In the genomic region with DNA sequence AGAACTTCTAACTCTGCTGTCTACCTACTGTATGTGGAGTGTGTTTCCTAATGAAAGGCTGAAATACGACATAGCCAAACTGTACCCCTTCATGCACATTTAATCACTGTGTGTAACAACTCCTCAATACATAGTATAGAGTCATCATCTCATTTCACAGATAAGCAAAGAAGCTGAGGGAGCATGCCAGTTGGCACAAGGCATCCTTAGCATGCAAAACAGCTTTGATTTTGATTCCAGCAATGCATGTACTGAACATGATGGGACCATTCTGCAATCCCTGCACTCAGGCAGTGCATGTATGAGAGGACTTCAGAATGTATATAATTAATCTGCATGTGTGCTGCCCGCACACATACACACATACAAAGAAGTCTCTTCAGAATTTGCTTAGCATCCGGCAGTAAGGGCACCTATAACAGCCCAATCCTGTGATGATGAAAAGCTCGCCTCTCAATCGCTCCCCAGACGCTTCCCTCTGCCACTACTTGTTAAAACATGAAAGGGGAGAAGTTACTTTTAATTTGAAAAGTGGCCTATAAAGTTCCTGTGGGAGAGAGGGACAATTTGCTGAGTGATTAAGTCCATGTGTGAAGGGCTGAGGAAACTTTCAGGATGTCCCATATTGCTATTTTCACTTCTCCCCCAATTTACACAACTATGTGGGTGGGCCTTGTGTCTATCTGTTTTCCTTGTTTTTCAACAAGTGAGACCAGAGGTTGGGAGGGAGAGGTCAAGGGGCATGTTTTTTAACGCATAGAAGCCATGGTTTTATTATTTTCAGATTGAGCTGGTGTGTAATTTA, we compare ENCODE assay signal across 27 mouse cellular contexts.
DNase-seq lines count a peak whose midpoint lies in the region; ATAC-seq and TF ChIP-seq lines count a peak whose summit lies in the region.
"Had no signal": no experiment of that assay in that cellular context is flagged by ENCODE, and none has a peak within 500 bp of the region (broad histone marks: within the 10 kb centered on the region; RNA-seq: fewer than 3 reads in every experiment).

No protein-coding gene starts in this region.

- no peak overlapping the region for H3K4me2 ChIP-seq in forebrain, embryonic 14.5 days (ENCODE audit: low read length)
- H3K4me2 ChIP-seq in lung, embryonic 14.5 days = no peak overlapping the region
- H3K4me2 ChIP-seq: embryonic facial prominence, embryonic 12.5 days; forebrain, embryonic 13.5 days; limb, embryonic 13.5 days; liver, embryonic 13.5 days; lung, embryonic 15.5 days; midbrain, embryonic 15.5 days; neural tube, embryonic 13.5 days; stomach, embryonic 15.5 days had no signal

- H3K4me1 ChIP-seq in forebrain, embryonic 14.5 days (ENCODE audit: control insufficient read depth, insufficient read depth, low read length) = no peaks in the 10 kb centered on the region
- peaks cover 10% of the 10 kb centered on the region for H3K4me1 ChIP-seq in forebrain, embryonic 10.5 days
- no peaks in the 10 kb centered on the region for H3K4me1 ChIP-seq in lung, embryonic 14.5 days (ENCODE audit: insufficient read depth)
- peaks cover 25% of the 10 kb centered on the region for H3K4me1 ChIP-seq in limb, embryonic 10.5 days
- H3K4me1 ChIP-seq: heart, embryonic 10.5 days; liver, embryonic 13.5 days; lung, embryonic 15.5 days; midbrain, embryonic 15.5 days; stomach, embryonic 15.5 days had no signal

- WGBS in forebrain, embryonic 14.5 days = 62% methylated on average over 7 of the region's 7 CpGs
- 72% methylated on average over 7 of the region's 7 CpGs for WGBS in forebrain, embryonic 10.5 days
- WGBS in lung, embryonic 14.5 days = 51% methylated on average over 7 of the region's 7 CpGs
- WGBS in limb, embryonic 10.5 days = 21% methylated on average over 7 of the region's 7 CpGs

- DNase-seq in forebrain, embryonic 14.5 days (ENCODE audit: low spot score) = peak; percentile 57
- DNase-seq in forebrain, embryonic 10.5 days (ENCODE audit: extremely low spot score, low spot score) = no peak
- DNase-seq in lung, embryonic 14.5 days = peak; percentile 13
- no peak for DNase-seq in lung, postnatal 14 days
- peak; percentile 54 for DNase-seq in limb, embryonic 10.5 days (ENCODE audit: low spot score)
- DNase-seq in retina, postnatal 1 day = peak; percentile 21
- DNase-seq in MN1 (ENCODE audit: low spot score) = no peak
- no peak for DNase-seq in c-Kit-positive CD71-positive TER-119-positive erythroid progenitor cells, embryonic 14.5 days (ENCODE audit: low spot score)
- DNase-seq: adrenal gland, postnatal 25 days; cerebellum, adult 11 months; cerebellum, adult 9-11 months; gastrocnemius, adult 2 months; heart, postnatal 4 days; kidney, adult 11 months; kidney, postnatal 10 days; liver, embryonic 13.5 days; lung, postnatal 4 days; thymus, postnatal 36 days had no signal

- TF ChIP-seq CTCF in lung, embryonic 14.5 days (IDR thresholded peaks at IDR 0.05; ENCODE audit: low read depth) = no peak

- no peaks in the 10 kb centered on the region for H3K36me3 ChIP-seq in forebrain, embryonic 14.5 days (ENCODE audit: control insufficient read depth, insufficient read depth, low read length)
- H3K36me3 ChIP-seq in forebrain, embryonic 10.5 days (replicated peaks) = no peaks in the 10 kb centered on the region
- H3K36me3 ChIP-seq in lung, embryonic 14.5 days (ENCODE audit: insufficient read depth) = no peaks in the 10 kb centered on the region
- H3K36me3 ChIP-seq in limb, embryonic 10.5 days = no peaks in the 10 kb centered on the region
- H3K36me3 ChIP-seq: embryonic facial prominence, embryonic 12.5 days; heart, embryonic 10.5 days; limb, embryonic 13.5 days; liver, embryonic 13.5 days; lung, embryonic 15.5 days; midbrain, embryonic 15.5 days; neural tube, embryonic 13.5 days; stomach, embryonic 15.5 days had no signal

- no peak for ATAC-seq in forebrain, embryonic 14.5 days
- no peak for ATAC-seq in lung, embryonic 14.5 days (ENCODE audit: insufficient read depth)
- ATAC-seq: forebrain, embryonic 13.5 days; midbrain, embryonic 15.5 days had no signal

- H3K27ac ChIP-seq in forebrain, embryonic 14.5 days (ENCODE audit: low read depth, low read length) = no peak overlapping the region
- no peak overlapping the region for H3K27ac ChIP-seq in forebrain, embryonic 10.5 days
- no peak overlapping the region for H3K27ac ChIP-seq in lung, embryonic 14.5 days (ENCODE audit: low read depth)
- peak overlapping the region; percentile 43 for H3K27ac ChIP-seq in limb, embryonic 10.5 days
- H3K27ac ChIP-seq: embryonic facial prominence, embryonic 12.5 days; forebrain, embryonic 13.5 days; gastrocnemius, adult 2 months; heart, embryonic 10.5 days; limb, embryonic 13.5 days; liver, embryonic 13.5 days; lung, embryonic 15.5 days; midbrain, embryonic 15.5 days; neural tube, embryonic 13.5 days; stomach, embryonic 15.5 days had no signal

- no peak overlapping the region for H3K4me3 ChIP-seq in forebrain, embryonic 14.5 days (ENCODE audit: low read depth, low read length)
- H3K4me3 ChIP-seq in forebrain, embryonic 10.5 days = no peak overlapping the region
- no peak overlapping the region for H3K4me3 ChIP-seq in lung, embryonic 14.5 days (ENCODE audit: low read depth, low read length)
- H3K4me3 ChIP-seq in limb, embryonic 10.5 days = no peak overlapping the region
- H3K4me3 ChIP-seq: embryonic facial prominence, embryonic 12.5 days; forebrain, embryonic 13.5 days; gastrocnemius, adult 2 months; heart, embryonic 10.5 days; limb, embryonic 13.5 days; liver, embryonic 13.5 days; lung, embryonic 15.5 days; midbrain, embryonic 15.5 days; myocyte; neural tube, embryonic 13.5 days; stomach, embryonic 15.5 days had no signal

- no peak overlapping the region for H3K9ac ChIP-seq in forebrain, embryonic 14.5 days (ENCODE audit: low read length)
- H3K9ac ChIP-seq in lung, embryonic 14.5 days = no peak overlapping the region
- H3K9ac ChIP-seq: embryonic facial prominence, embryonic 12.5 days; forebrain, embryonic 13.5 days; limb, embryonic 13.5 days; liver, embryonic 13.5 days; lung, embryonic 15.5 days; midbrain, embryonic 15.5 days; neural tube, embryonic 13.5 days; stomach, embryonic 15.5 days had no signal

- H3K27me3 ChIP-seq in forebrain, embryonic 14.5 days (replicated peaks; ENCODE audit: control insufficient read depth, insufficient read depth, low read length) = no peaks in the 10 kb centered on the region
- H3K27me3 ChIP-seq in forebrain, embryonic 10.5 days (ENCODE audit: poor library complexity, severe bottlenecking) = no peaks in the 10 kb centered on the region
- H3K27me3 ChIP-seq in lung, embryonic 14.5 days (ENCODE audit: insufficient read depth, low read length) = no peaks in the 10 kb centered on the region
- H3K27me3 ChIP-seq in limb, embryonic 10.5 days (ENCODE audit: low read depth, poor library complexity, severe bottlenecking) = peaks cover 25% of the 10 kb centered on the region
- H3K27me3 ChIP-seq: embryonic facial prominence, embryonic 12.5 days; forebrain, embryonic 13.5 days; limb, embryonic 13.5 days; liver, embryonic 13.5 days; lung, embryonic 15.5 days; midbrain, embryonic 15.5 days; neural tube, embryonic 13.5 days; stomach, embryonic 15.5 days had no signal

- no peaks in the 10 kb centered on the region for H3K9me3 ChIP-seq in forebrain, embryonic 14.5 days (replicated peaks; ENCODE audit: control insufficient read depth, low read length)
- peaks cover 5% of the 10 kb centered on the region for H3K9me3 ChIP-seq in forebrain, embryonic 10.5 days
- H3K9me3 ChIP-seq in lung, embryonic 14.5 days (ENCODE audit: low read depth, low read length) = no peaks in the 10 kb centered on the region
- no peaks in the 10 kb centered on the region for H3K9me3 ChIP-seq in limb, embryonic 10.5 days (replicated peaks)
- H3K9me3 ChIP-seq: embryonic facial prominence, embryonic 12.5 days; heart, embryonic 10.5 days; liver, embryonic 13.5 days; lung, embryonic 15.5 days; midbrain, embryonic 15.5 days; neural tube, embryonic 13.5 days; stomach, embryonic 15.5 days had no signal

Comparison
In these comparisons a context has a peak if more than half of its experiments do, and no peak if none do; other contexts are left out.
1. DNase-seq: peak in forebrain, embryonic 14.5 days (single experiment), lung, embryonic 14.5 days (single experiment), limb, embryonic 10.5 days (single experiment) and retina, postnatal 1 day (single experiment); none in forebrain, embryonic 10.5 days (single experiment), lung, postnatal 14 days (single experiment), MN1 (single experiment) and c-Kit-positive CD71-positive TER-119-positive erythroid progenitor cells, embryonic 14.5 days (single experiment).